Mouse (Mus musculus) brain, embryonic 14.5 days (tissue): ENCODE measurements at regions not wholly inside any gene's neighbourhood (a gene's known extent, or its start where the extent isn't known, plus 50 kb on each side); places are given as distances from the start of the nearest gene placed in this dataset.

Experiments
- CTCF ChIP-seq: fragments of 200-500 bp; IDR thresholded peaks from 2 replicates; pipeline ENCODE4 v1.5.1; 2012; ENCODE audit warnings: inconsistent platforms, mild to moderate bottlenecking, moderate library complexity, borderline replicate concordance; ENCODE audit not compliant: insufficient read depth, insufficient read length; ENCODE audit errors: extremely low read depth
- POLR2A ChIP-seq: fragments of 200-500 bp; IDR thresholded peaks from 2 replicates; pipeline ENCODE4 v1.6.1; 2012; ENCODE audit warnings: mild to moderate bottlenecking, inconsistent platforms, borderline replicate concordance; ENCODE audit not compliant: poor library complexity, insufficient read depth, insufficient read length, severe bottlenecking; ENCODE audit errors: extremely low read depth

DNA sequence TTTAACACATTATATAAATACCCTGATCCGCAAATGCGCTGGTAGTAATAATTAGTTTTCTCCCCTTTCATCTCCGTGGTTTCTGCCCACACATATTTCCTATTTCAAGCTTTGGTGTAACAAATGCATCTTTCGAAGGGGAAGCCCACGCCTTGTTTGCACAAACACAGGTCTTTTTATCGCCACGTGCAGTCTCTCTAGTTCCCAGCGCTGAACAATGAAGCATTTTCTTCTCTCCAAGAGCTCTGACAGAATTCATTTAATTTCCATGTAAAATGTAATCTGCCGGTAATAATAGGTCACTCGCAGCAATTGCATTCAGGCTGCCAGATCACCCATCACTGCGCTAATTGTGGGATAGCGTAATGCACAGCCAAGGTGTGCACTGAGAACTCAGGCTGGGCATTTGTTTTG, 503.1 kb upstream of the Cdh11 start:
- no peak for TF ChIP-seq POLR2A
- no peak for TF ChIP-seq CTCF
